Mouse (Mus musculus) ES-E14 (cell line): ENCODE results near the gene C2cd4c. TPM values are rescaled to one million over a fixed set of nuclear protein-coding genes. Genes with fewer than 3 reads are reported as not detected.

Source experiments
- DNase-seq: peaks from one replicate; pipeline ENCODE4 v3.0.0-alpha.2; 2013; ENCODE audit warnings: low read depth, low spot score
- H3K27ac ChIP-seq: 2 replicates; pipeline ENCODE4 v1.5.1; 2012; ENCODE audit warnings: low read depth, mild to moderate bottlenecking, low read length, moderate library complexity, mixed read lengths; ENCODE audit not compliant: poor library complexity, insufficient read depth, severe bottlenecking
- H3K36me3 ChIP-seq: 2 replicates; pipeline ENCODE4 v1.6.1; 2012; ENCODE audit warnings: mild to moderate bottlenecking, low read length, moderate library complexity, mixed read lengths; ENCODE audit not compliant: control insufficient read depth, poor library complexity, insufficient read depth, severe bottlenecking
- H3K4me1 ChIP-seq, 2 experiments: fragments of 150-350 bp in 1 of 2; sonication (generic) in 1 of 2; 2 replicates each; pipeline ENCODE4 v1.6.1; 2012; ENCODE audit warnings: low read length in 2 of 2, mild to moderate bottlenecking in 1 of 2, mixed read lengths in 1 of 2; ENCODE audit not compliant: control insufficient read depth in 2 of 2, insufficient read depth in 2 of 2, poor library complexity in 1 of 2
- H3K4me3 ChIP-seq, 2 experiments: fragments of 150-350 bp in 1 of 2; sonication (generic) in 1 of 2; 2 replicates each; pipeline ENCODE4 v1.5.1; 2012; ENCODE audit warnings: low read length in 2 of 2, low read depth in 1 of 2, mild to moderate bottlenecking in 1 of 2, mixed read lengths in 1 of 2; ENCODE audit not compliant: insufficient read depth in 1 of 2, poor library complexity in 1 of 2, severe bottlenecking in 1 of 2
- H3K9ac ChIP-seq: 2 replicates; pipeline ENCODE4 v1.6.1; 2012; ENCODE audit warnings: low read depth, mild to moderate bottlenecking, low read length, mixed read lengths; ENCODE audit not compliant: poor library complexity, insufficient read depth, severe bottlenecking
- H3K9me3 ChIP-seq: fragments of 150-350 bp; sonication (generic); 2 replicates; pipeline ENCODE4 v1.6.1; 2012; ENCODE audit warnings: low read depth, mild to moderate bottlenecking, low read length; ENCODE audit not compliant: control insufficient read depth, insufficient read depth
- CHD2 ChIP-seq: IDR thresholded peaks from 2 replicates; pipeline ENCODE4 v1.6.1; 2014; ENCODE audit warnings: mild to moderate bottlenecking, low read depth, low read length, inconsistent platforms
- HCFC1 ChIP-seq: IDR thresholded peaks from 2 replicates; pipeline ENCODE4 v1.6.1; 2012; ENCODE audit warnings: low read length, inconsistent platforms, borderline replicate concordance; ENCODE audit not compliant: insufficient read depth
- MAFK ChIP-seq: IDR thresholded peaks from 2 replicates; pipeline ENCODE4 v1.6.1; 2014; ENCODE audit warnings: mild to moderate bottlenecking, low read depth, low read length, inconsistent platforms; ENCODE audit not compliant: insufficient read depth
- ZC3H11A ChIP-seq: IDR thresholded peaks from 2 replicates; pipeline ENCODE4 v1.6.1; 2012; ENCODE audit warnings: low read depth, mild to moderate bottlenecking, inconsistent platforms, low read length, borderline replicate concordance
- ZNF384 ChIP-seq: IDR thresholded peaks from 2 replicates; pipeline ENCODE4 v1.6.1; 2012; ENCODE audit warnings: low read depth, low read length, inconsistent platforms
- in situ Hi-C, 2 experiments: fragments of 600-800 bp; cut with MboI; formaldehyde crosslinking; loops; one replicate each; pipeline ENCODE4 v1.15.1; 2025; ENCODE audit warnings: low sequenced_read_pairs in 2 of 2, inconsistent platforms in 1 of 2; ENCODE audit not compliant: unreplicated experiment in 2 of 2
- total RNA-seq: library from RNA; depleted of rRNA; stranded (reverse); fragments of 300-350 nt; gene quantifications from 2 replicates; pipeline ENCODE4 v1.2.3, GENCODE M21; 2012

The C2cd4c gene
- total RNA-seq, 1 experiment, result 0.31 TPM

GRCm38 (mm10) chr10:79577376-79577775 is 36.4 kb downstream of the C2cd4c start:
- Histone ChIP-seq H3K9ac (no peak overlapping the region), H3K27ac (no peak overlapping the region), H3K9me3 (no peaks in the 10 kb centered on the region), H3K4me1 (peaks cover 1 to 7% of the 10 kb centered on the region in 2 experiments; a peak in 2 of 4 replicates), H3K36me3 (no peaks in the 10 kb centered on the region), H3K4me3 (no peak overlapping the region)
- in situ Hi-C loops, result no loop called here
- no peak for DNase-seq
- no peak for TF ChIP-seq CHD2
- no peak for TF ChIP-seq ZNF384

DNA sequence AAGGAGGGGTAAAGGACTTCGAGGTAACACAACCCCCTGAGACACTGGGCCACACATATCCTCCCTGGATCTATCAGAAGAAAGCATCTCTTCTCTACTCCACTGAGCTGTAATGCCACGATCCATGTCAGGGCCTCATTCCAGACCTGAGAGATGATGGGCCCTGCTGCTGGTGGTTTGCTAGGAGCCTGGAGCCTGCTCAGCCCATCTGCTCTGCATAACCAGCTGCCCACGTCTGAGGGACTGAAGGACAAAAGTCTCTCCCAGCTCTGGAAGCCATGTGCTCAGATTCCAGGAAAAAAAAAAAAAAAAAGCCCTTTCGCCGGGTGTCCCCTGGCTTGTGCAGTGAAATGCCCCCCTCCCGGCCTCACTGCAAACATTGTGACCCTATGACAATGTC is 38.1 kb downstream of the C2cd4c start:
- no peak for TF ChIP-seq CHD2
- no peak for TF ChIP-seq MAFK
- no peak for TF ChIP-seq HCFC1
- TF ChIP-seq ZC3H11A, result no peak
- TF ChIP-seq ZNF384, result no peak
- DNase-seq, result no peak
- no peaks in the 10 kb centered on the region for H3K9me3 ChIP-seq
- peaks cover 1 to 7% of the 10 kb centered on the region in 2 experiments; a peak in 2 of 4 replicates for H3K4me1 ChIP-seq
- in situ Hi-C loops, result no loop called here
- no peaks in the 10 kb centered on the region for H3K36me3 ChIP-seq
- no peak overlapping the region for H3K9ac ChIP-seq
- no peak overlapping the region for H3K27ac ChIP-seq
- no peak overlapping the region for H3K4me3 ChIP-seq

DNA sequence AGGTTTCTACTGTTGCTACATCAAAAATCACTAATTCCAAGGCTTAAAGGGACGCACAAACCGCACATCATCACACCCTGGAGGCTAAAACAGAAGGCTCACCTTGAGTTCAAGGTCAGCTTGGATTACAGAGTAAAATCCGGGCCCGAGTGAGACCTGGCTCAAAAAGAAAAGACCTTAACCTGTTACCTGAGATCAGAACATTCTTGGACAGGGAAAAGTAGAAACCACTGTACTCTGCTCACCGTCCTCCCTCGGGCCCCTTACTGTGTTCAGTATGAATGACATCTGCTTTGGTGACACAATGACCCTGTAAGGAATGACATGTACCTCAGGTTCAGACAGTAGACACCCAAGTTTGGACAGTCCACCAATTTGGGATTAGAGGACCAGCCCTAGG is 39.0 kb downstream of the C2cd4c start:
- Histone ChIP-seq H3K36me3 (no peaks in the 10 kb centered on the region), H3K9me3 (no peaks in the 10 kb centered on the region), H3K27ac (no peak overlapping the region), H3K4me3 (no peak overlapping the region), H3K9ac (no peak overlapping the region), H3K4me1 (peaks cover 1 to 7% of the 10 kb centered on the region in 2 experiments; a peak in 2 of 4 replicates)
- TF ChIP-seq ZNF384, result no peak
- no peak for TF ChIP-seq ZC3H11A
- no peak for TF ChIP-seq MAFK
- TF ChIP-seq HCFC1, result no peak
- no peak for TF ChIP-seq CHD2
- DNase-seq, result no peak
- in situ Hi-C loops, result no loop called here

DNA sequence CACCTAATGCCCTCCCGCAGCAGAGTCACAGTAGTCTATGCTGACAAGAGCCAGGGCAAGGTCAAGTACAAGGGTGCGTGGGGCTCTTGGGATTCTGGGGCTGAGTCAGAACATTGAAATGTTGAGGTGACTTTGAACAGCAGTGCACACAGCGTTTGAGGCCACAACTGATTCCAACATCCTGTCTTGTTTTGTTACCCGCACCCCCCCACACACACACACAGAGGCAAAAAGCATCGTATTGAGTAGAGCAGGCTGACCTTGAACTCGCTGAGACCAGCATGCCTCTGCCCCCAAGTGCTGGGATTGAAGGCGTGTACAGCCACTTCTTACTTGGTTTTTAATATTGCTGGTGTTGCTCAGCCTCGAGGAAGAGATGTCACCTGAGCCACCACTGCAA is 39.5 kb downstream of the C2cd4c start:
- no peak overlapping the region for H3K4me3 ChIP-seq
- in situ Hi-C loops, result no loop called here

GRCm38 (mm10) chr10:79573611-79574010 is 40.2 kb downstream of the C2cd4c start:
- H3K9me3 ChIP-seq, result no peaks in the 10 kb centered on the region
- in situ Hi-C loops, result no loop called here
- DNase-seq, result no peak
- no peak overlapping the region for H3K4me3 ChIP-seq
- H3K4me1 ChIP-seq, result peaks cover 0 to 7% of the 10 kb centered on the region in 2 experiments; a peak in 1 of 4 replicates
- H3K27ac ChIP-seq, result no peak overlapping the region
- H3K9ac ChIP-seq, result no peak overlapping the region
- H3K36me3 ChIP-seq, result no peaks in the 10 kb centered on the region
- no peak for TF ChIP-seq CHD2
- TF ChIP-seq HCFC1, result no peak
- no peak for TF ChIP-seq ZNF384
- TF ChIP-seq ZC3H11A, result no peak
- no peak for TF ChIP-seq MAFK

More for the DNA sequence above, 39.5 kb downstream of the C2cd4c start:
- TF ChIP-seq HCFC1 (no peak), ZNF384 (no peak), MAFK (no peak), CHD2 (no peak), ZC3H11A (no peak)
- Histone ChIP-seq H3K27ac (no peak overlapping the region), H3K4me1 (peaks cover 0 to 7% of the 10 kb centered on the region in 2 experiments; a peak in 1 of 4 replicates), H3K9ac (no peak overlapping the region), H3K36me3 (no peaks in the 10 kb centered on the region), H3K9me3 (no peaks in the 10 kb centered on the region)
- DNase-seq, result no peak
